Mouse (Mus musculus) stomach, embryonic 14.5 days (tissue): Measurements from ENCODE around the gene Themis3. TPM values are rescaled to one million over a fixed set of nuclear protein-coding genes. Genes with fewer than 3 reads are reported as not detected.
A peak's percentile ranks its signal among the peaks of the same experiment; 100 is the strongest.

Experiments used
- ATAC-seq: fragments of 200-750 bp; cut with Nextera tagmentation; 2 replicates; pipeline ENCODE4 v1.8.0; 2017; ENCODE audit warnings: low read depth, moderate TSS enrichment; ENCODE audit not compliant: insufficient number of reproducible peaks, insufficient read depth, low FRiP score
- H3K27ac ChIP-seq: fragments of 300-500 bp; sonication (generic); 2 replicates; pipeline ENCODE4 v1.5.1; 2014; ENCODE audit warnings: mild to moderate bottlenecking, low read length, moderate library complexity, mixed read lengths
- H3K27me3 ChIP-seq: fragments of 300-500 bp; sonication (generic); 2 replicates; pipeline ENCODE4 v1.6.1; 2014; ENCODE audit warnings: low read length, control low read depth, mixed read lengths; ENCODE audit not compliant: control insufficient read depth, insufficient read depth
- H3K36me3 ChIP-seq: fragments of 300-500 bp; sonication (generic); 2 replicates; pipeline ENCODE4 v1.6.1; 2014; ENCODE audit warnings: mild to moderate bottlenecking, control low read depth, low read length, moderate library complexity, mixed read lengths; ENCODE audit not compliant: control insufficient read depth, insufficient read depth
- H3K4me1 ChIP-seq: fragments of 300-500 bp; sonication (generic); 2 replicates; pipeline ENCODE4 v1.6.1; 2014; ENCODE audit warnings: low read length, control low read depth, mixed read lengths; ENCODE audit not compliant: control insufficient read depth, insufficient read depth
- H3K4me2 ChIP-seq: fragments of 300-500 bp; sonication (generic); replicated peaks from 2 replicates; pipeline ENCODE4 v1.6.1; 2014; ENCODE audit warnings: low read depth, low read length, control low read depth
- H3K4me3 ChIP-seq: fragments of 300-500 bp; sonication (generic); 2 replicates; pipeline ENCODE4 v1.5.1; 2014; ENCODE audit warnings: low read depth, low read length, control low read depth
- H3K9ac ChIP-seq: fragments of 300-500 bp; sonication (generic); replicated peaks from 2 replicates; pipeline ENCODE4 v1.6.1; 2014; ENCODE audit warnings: low read depth, mild to moderate bottlenecking, control low read depth, low read length, moderate library complexity, mixed read lengths
- H3K9me3 ChIP-seq: fragments of 300-500 bp; sonication (generic); 2 replicates; pipeline ENCODE4 v1.6.1; 2016; ENCODE audit warnings: low read depth, low read length, control low read depth; ENCODE audit not compliant: control insufficient read depth
- WGBS: fragments of 180-500 bp; shearing (Covaris S2); extraction: QIAGEN DNeasy Blood & Tissue Kit; methylation state at CpG from one replicate; pipeline ENCODE4 v1.1.7; 2014; 5-methylcytosine and 5-hydroxymethylcytosine counted together
- polyA plus RNA-seq: library from polyadenylated mRNA; unstranded; fragments of >200 nt; fragmentation: Nextera tagmentation; extraction: Ambion mirVana; gene quantifications from 2 replicates; pipeline ENCODE4 v1.2.1, GENCODE M21; 2014

Gene Themis3
- polyA plus RNA-seq, 1 experiment from 2014 or later = 0.22 TPM

- Histone ChIP-seq H3K4me2 (no peak overlapping the region), H3K27ac (no peak overlapping the region), H3K27me3 (no peaks in the 10 kb centered on the region), H3K36me3 (no peaks in the 10 kb centered on the region), H3K4me1 (no peaks in the 10 kb centered on the region), H3K9ac (no peak overlapping the region), H3K9me3 (no peaks in the 10 kb centered on the region), H3K4me3 (no peak overlapping the region)
- ATAC-seq = no peak
- 72% methylated on average over 11 of the region's 11 CpGs for WGBS
These were observed 22.4 kb downstream of the Themis3 start for GRCm38 (mm10) chr17:66571860-66572676.

GRCm38 (mm10) chr17:66564213-66564612, 30.2 kb downstream of the Themis3 start:
- no peaks in the 10 kb centered on the region for H3K4me1 ChIP-seq
- peak; percentile 49; the same call in 1 of the 2 replicates for ATAC-seq
- no peak overlapping the region for H3K4me3 ChIP-seq
- peaks cover 4% of the 10 kb centered on the region; the same call in 1 of the 2 replicates for H3K9me3 ChIP-seq
- no peak overlapping the region for H3K9ac ChIP-seq
- H3K27ac ChIP-seq = no peak overlapping the region
- no peak overlapping the region for H3K4me2 ChIP-seq
- H3K36me3 ChIP-seq = no peaks in the 10 kb centered on the region
- H3K27me3 ChIP-seq = no peaks in the 10 kb centered on the region
- 57% methylated on average over 7 of the region's 7 CpGs for WGBS

GRCm38 (mm10) chr17:66563551-66563950, 30.9 kb downstream of the Themis3 start:
- WGBS = 69% methylated on average over 1 of the region's 1 CpGs
- ATAC-seq = no peak

GRCm38 (mm10) chr17:66561380-66561779, 33.0 kb downstream of the Themis3 start:
- WGBS = 53% methylated on average over 2 of the region's 2 CpGs

More at GRCm38 (mm10) chr17:66563551-66563950, 30.9 kb downstream of the Themis3 start:
- no peak overlapping the region for H3K4me3 ChIP-seq
- no peak overlapping the region for H3K9ac ChIP-seq
- H3K9me3 ChIP-seq = peaks cover 4% of the 10 kb centered on the region; the same call in 1 of the 2 replicates
- H3K36me3 ChIP-seq = no peaks in the 10 kb centered on the region
- H3K27ac ChIP-seq = no peak overlapping the region
- no peaks in the 10 kb centered on the region for H3K4me1 ChIP-seq
- no peaks in the 10 kb centered on the region for H3K27me3 ChIP-seq
- H3K4me2 ChIP-seq = no peak overlapping the region

GRCm38 (mm10) chr17:66558404-66559317, 35.8 kb downstream of the Themis3 start:
- 69% methylated on average over 17 of the region's 17 CpGs for WGBS
- Histone ChIP-seq H3K4me2 (no peak overlapping the region), H3K36me3 (no peaks in the 10 kb centered on the region), H3K9ac (no peak overlapping the region), H3K9me3 (no peaks in the 10 kb centered on the region), H3K27ac (no peak overlapping the region), H3K4me1 (no peaks in the 10 kb centered on the region), H3K4me3 (no peak overlapping the region), H3K27me3 (no peaks in the 10 kb centered on the region)
- ATAC-seq = no peak

More at GRCm38 (mm10) chr17:66561380-66561779, 33.0 kb downstream of the Themis3 start:
- Histone ChIP-seq H3K9ac (no peak overlapping the region), H3K4me3 (no peak overlapping the region), H3K9me3 (peaks cover 4% of the 10 kb centered on the region; the same call in 1 of the 2 replicates), H3K27ac (no peak overlapping the region), H3K27me3 (no peaks in the 10 kb centered on the region), H3K4me1 (no peaks in the 10 kb centered on the region), H3K36me3 (no peaks in the 10 kb centered on the region), H3K4me2 (no peak overlapping the region)
- ATAC-seq = no peak

GRCm38 (mm10) chr17:66552690-66553089, 41.7 kb downstream of the Themis3 start:
- Histone ChIP-seq H3K4me2 (no peak overlapping the region), H3K4me1 (no peaks in the 10 kb centered on the region), H3K4me3 (no peak overlapping the region), H3K9ac (no peak overlapping the region), H3K9me3 (no peaks in the 10 kb centered on the region), H3K27ac (no peak overlapping the region), H3K36me3 (no peaks in the 10 kb centered on the region), H3K27me3 (no peaks in the 10 kb centered on the region)
- 77% methylated on average over 4 of the region's 4 CpGs for WGBS
- ATAC-seq = no peak

GRCm38 (mm10) chr17:66550486-66550885, 43.9 kb downstream of the Themis3 start:
- no peak overlapping the region for H3K4me3 ChIP-seq
- H3K27ac ChIP-seq = no peak overlapping the region
- no peaks in the 10 kb centered on the region for H3K27me3 ChIP-seq
- H3K9ac ChIP-seq = no peak overlapping the region
- no peak for ATAC-seq
- no peaks in the 10 kb centered on the region for H3K4me1 ChIP-seq
- WGBS = 88% methylated on average over 5 of the region's 5 CpGs
- H3K36me3 ChIP-seq = no peaks in the 10 kb centered on the region
- H3K4me2 ChIP-seq = no peak overlapping the region
- no peaks in the 10 kb centered on the region for H3K9me3 ChIP-seq

- Histone ChIP-seq H3K9ac (no peak overlapping the region), H3K4me3 (no peak overlapping the region), H3K27ac (no peak overlapping the region), H3K27me3 (no peaks in the 10 kb centered on the region), H3K9me3 (no peaks in the 10 kb centered on the region), H3K36me3 (no peaks in the 10 kb centered on the region), H3K4me2 (no peak overlapping the region), H3K4me1 (no peaks in the 10 kb centered on the region)
- no peak for ATAC-seq
- WGBS = 90% methylated on average over 1 of the region's 1 CpGs
These were observed 62.1 kb downstream of the Themis3 start for GRCm38 (mm10) chr17:66532285-66532684.
